Mouse (Mus musculus) spleen, adult 2 months (tissue): ENCODE measurements around the gene Robo1.

ENCODE experiments used
- CTCF ChIP-seq: fragments of 200-500 bp; IDR thresholded peaks from 2 replicates; pipeline ENCODE4 v1.5.1; 2011; ENCODE audit warnings: mild to moderate bottlenecking, inconsistent platforms; ENCODE audit not compliant: insufficient read depth, insufficient read length, insufficient replicate concordance; ENCODE audit errors: extremely low read depth
- POLR2A ChIP-seq: fragments of 200-500 bp; IDR thresholded peaks from 2 replicates; pipeline ENCODE4 v1.6.1; 2011; ENCODE audit warnings: low read depth, low read length, inconsistent platforms

GRCm38 (mm10) chr16:72688185-72688681 is 380.1 kb downstream of the Robo1 start:
- no peak for TF ChIP-seq CTCF
- TF ChIP-seq POLR2A, result no peak
